Mouse (Mus musculus) kidney, adult 2 months (tissue): Measurements from ENCODE around the gene Creb5.

Experiments
- CTCF ChIP-seq: fragments of 200-500 bp; conservative IDR thresholded peaks from 2 replicates; pipeline ENCODE4 v1.5.1; 2011; ENCODE audit warnings: low read depth, mild to moderate bottlenecking, control low read depth, low read length, moderate library complexity, mixed read lengths; ENCODE audit not compliant: insufficient read depth, insufficient read length
- POLR2A ChIP-seq: fragments of 200-500 bp; IDR thresholded peaks from one replicate; pipeline ENCODE4 v1.6.1; 2011; ENCODE audit warnings: low read depth, low read length, control low read depth

GRCm38 (mm10) chr6:53389277-53389676 lies 102.2 kb downstream of the Creb5 start:
- TF ChIP-seq POLR2A: no peak
- no peak for TF ChIP-seq CTCF
